Mouse (Mus musculus): ENCODE data around the gene Shisa7. TPM values are rescaled to one million over a fixed set of nuclear protein-coding genes. Genes with fewer than 3 reads are reported as not detected.
A peak's percentile ranks its signal among the peaks of the same experiment; 100 is the strongest.
"Not testable (repeated sequence)": the region's sequence is repeated elsewhere in the genome, so short reads cannot be mapped to it uniquely, and the experiment has no call there.

The Shisa7 gene
- total RNA-seq, 2 experiments from 2014 or later = 0.12 to 0.18 TPM

GRCm38 (mm10) chr7:4793674-4794073 lies 50.8 kb downstream of the Shisa7 start:
- DNase-seq = no peak

DNA sequence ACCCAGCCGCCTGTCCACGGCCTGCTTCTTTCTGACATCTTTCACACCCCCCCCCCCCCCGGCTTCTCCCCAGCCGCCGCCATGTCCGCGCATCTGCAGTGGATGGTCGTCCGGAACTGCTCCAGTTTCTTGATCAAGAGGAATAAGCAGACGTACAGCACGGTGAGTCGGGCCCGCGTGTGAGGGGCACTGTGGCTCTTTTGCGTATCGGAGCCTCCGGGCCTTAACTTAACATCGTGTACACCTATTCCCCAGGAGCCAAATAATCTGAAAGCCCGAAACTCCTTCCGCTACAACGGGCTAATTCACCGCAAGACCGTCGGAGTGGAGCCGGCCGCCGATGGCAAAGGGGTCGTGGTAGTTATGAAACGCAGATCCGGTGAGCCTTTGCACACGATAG lies 51.2 kb downstream of the Shisa7 start:
- DNase-seq = not testable (repeated sequence)

- DNase-seq = peak; percentile 90
These were observed 52.0 kb downstream of the Shisa7 start, which contains the start of gene Rpl28 for GRCm38 (mm10) chr7:4792278-4793212. Gene Rpl28 (plus strand): TSS chr7:4792874.

DNA sequence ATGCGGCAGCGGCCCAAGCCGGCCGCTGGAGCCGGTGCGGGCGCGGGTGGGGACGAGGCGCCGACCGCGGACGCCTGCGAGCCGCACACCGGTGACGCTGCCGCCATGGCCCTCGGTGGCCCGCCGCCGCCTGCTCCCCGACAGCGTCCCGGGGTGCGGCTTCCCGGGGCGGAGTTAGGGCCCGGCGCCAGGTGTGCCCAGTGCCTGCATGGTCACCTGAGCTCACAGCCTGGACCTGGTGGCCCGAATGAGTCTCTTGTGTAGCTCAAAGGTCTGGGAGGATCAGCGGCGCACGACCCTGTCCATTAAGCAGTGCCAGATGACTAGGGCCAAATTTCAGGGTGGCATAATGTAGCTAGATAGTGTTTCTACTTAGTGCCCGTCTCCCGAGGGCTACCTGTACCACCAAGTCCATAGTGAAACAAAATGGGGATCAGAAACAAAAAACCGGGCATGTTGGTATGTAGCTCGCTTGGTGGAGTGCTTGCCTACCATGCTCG lies 55.0 kb downstream of the Shisa7 start, which contains the start of gene Tmem238:
Gene Tmem238 (minus strand): TSS at position 221 of the 500 bp plus-strand sequence.
- DNase-seq = no peak

DNA sequence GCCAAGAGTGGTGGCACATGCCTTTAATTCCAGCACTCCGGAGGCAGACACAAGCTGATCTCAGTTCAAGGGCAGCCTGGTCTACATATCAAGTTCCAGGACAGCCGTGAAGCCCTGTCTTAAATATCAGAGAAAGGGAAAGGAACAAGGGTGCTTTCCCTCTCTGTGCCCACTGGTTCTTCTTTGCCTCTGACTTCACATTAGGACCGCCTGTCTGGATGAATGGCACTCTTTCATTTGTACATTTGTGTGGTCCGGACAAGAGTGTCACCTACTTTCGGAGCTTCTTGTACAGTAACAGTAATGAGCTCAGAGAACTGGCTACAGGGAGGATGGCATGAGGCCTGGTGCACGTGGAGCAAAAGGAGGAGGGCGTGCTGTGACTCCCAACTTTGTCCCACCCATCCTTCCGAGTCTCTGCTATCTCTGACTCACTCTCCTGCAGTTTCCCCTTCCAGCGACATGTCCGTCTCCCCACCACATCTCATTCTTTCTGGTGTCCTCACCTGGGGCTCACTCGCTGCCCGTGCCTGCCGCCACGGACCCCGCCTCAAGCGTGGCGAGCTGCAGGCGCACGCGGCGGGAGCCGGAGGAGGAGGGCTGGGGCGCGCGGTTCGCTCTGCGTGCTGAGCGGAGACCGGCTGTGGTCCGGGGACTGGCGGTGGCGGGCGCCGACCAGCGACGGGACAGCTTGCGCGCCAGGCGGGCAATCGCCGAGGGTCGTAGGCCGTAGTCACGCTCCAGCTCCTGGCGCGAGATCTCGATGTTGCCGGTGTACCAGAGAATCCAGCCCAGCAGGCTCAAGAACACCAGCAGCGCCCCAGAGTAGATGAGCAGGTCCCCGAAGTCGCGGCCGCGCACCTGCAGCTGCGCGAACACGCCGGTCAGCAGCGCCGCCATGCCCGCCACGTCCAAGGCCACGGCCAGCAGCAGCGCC lies 55.7 kb downstream of the Shisa7 start:
- DNase-seq = peak; percentile 66

DNA sequence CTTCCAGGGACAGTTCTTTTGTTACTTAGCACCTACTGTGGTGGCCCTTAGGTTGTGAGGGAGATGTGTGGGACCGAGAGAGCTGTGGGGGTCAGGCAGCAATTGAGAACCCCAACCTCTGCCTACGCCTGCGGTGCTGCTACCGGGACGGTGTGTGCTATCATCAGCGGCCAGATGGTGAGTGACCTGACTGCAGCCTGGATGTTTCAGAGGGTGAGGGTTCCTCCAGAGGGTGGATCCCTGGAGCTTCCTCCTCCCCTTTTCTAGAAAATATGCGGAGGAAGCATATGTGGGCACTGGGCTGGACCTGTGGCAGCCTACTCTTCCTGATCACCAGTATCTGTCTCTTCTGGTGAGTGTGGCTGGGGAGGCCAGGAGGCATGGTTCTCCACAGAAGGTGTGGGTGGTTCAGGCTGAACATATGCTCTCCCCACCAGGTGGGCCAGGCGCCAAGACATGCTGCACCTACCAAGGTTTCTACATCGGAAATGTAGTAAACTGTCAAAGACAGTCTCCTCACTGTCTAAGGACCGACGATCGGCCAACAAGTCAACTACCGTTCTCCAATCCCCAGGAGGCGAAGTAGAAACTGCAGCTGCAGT lies 60.7 kb downstream of the Shisa7 start:
- no peak for DNase-seq

GRCm38 (mm10) chr7:4782759-4783158 lies 61.7 kb downstream of the Shisa7 start, which contains the start of the genes Il11 and Tmem190:
Gene Il11 (minus strand): TSS chr7:4782859.
Gene Tmem190 (plus strand): TSS chr7:4782937.
- no peak for DNase-seq

DNA sequence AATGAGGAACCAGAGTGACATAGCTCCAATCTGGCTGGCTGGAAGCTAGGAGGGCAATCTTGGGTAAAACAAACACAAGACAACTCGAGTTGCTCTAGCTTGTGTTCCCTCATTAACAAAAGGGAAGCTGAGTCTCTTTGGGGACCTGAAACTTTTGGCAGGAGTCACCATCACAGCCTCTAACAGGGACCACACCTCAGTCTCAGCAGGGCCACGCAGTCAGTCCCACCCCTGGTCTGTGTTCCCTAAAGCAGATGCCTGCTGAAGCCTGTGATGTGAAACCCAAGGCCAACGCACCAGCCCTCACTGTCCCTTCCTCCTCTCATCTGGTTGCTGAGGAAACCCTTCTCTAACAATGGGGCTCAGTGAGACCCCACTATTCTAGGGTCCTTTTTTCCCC lies 62.4 kb downstream of the Shisa7 start:
- no peak for DNase-seq

DNA sequence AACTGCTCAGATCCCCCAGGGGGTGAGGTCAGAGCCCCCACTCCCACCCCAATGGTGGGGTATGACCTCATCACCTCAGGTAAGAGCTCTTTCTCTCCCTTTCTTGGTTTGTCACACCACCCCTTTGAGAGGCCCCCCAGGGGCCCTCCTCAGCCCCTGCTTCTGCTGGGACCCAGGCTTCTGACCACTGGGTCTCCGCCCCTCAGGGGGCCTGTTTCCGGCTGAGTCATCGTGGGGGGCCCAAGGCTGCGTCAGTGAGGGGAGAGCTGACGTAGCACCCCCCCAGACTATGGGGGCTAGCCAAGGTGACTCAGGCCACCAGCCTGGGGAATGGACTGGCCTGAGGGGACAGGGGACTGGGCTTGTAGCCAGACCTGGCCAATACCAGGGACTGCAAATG lies 64.6 kb downstream of the Shisa7 start:
- no peak for DNase-seq

DNA sequence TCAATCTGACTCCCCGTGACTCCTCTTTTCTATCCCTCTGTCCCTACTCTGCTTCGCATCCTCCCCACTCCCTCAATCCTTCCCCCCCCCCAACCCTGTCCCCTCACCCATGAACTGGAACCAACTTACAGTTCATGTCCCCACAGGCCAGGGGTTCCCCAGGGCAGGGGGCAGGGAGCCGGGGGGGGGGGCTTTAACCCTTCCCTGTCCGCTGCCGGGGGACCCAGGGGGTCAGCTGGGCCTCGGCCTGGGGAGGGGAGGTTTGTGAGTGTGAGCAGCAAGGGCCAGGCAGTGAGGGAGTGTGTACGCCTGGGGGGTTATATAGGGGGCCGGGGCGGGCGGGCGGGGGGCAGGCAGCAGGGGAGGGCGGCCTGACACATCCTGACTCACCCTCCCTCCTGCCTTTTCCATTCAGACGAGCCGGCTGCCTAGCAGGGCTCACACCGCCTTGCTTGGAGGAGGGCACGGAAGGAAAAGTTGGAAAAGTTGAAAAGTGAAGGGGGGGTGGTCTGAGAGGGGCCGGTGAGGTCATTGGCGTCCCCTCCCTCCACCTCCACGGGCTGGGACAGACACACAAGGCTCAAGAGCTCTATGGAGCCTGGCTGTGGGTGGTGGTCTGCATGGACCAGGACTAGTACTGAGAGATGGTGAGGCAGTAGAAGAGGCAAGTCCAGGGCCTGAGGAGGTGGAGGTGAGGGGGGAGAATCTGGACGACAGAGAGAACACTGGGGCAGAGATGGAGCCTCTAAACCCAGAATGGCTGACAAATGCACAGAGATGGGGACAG lies 66.5 kb downstream of the Shisa7 start:
- DNase-seq = no peak

DNA sequence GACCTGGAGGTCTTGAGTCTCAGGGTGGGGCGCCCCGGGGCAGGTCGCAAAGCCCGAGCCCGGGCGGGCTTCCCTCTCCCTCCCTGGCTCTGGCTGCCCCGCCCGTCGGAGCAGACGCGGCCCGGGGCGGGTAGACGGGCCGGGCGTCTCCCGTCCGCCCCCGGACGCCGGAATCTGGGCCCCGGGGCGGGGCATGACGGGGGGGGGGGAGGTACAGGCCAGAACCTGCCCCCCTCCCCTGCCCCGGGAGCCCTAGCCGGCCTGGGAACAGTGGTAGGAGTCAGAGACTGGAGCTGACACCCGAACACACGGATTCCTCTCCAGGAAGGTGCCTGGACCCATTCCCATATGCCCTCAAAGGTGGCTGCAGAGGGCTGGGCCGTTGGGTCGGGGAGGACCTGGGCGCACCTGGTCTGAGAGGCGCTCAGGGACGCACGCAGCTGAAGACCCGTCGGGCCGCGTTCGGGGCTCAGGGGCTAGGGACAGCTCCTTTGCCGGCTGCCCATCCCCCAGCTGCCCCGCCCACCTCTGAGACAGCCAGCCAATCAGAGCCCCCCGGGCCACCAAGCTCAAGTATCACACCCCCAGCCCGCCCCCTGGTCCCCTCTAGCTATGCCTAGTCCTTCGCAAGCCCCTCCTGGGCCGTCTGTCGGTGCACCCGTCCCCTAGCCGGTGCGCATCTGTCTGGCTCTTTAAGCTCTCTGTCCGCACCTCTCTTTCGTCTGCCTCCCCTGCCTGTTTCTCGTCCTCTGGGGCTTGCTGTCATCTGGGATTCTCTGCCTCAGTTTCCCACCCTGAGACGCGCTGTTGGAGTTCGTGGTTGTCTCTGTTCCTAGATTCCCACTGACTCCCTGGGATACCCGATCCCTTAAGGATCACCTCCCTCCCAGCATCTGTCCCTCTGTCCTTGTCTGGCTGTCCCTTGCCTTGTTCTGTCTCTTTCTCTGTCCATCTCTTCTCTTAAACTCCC lies 67.3 kb downstream of the Shisa7 start:
- peak; percentile 70 for DNase-seq

GRCm38 (mm10) chr7:4776131-4776530 lies 68.4 kb downstream of the Shisa7 start:
- no peak for DNase-seq

Other genes with a start within 250 kb of the Shisa7 start
- not detected for gene Ptprh, start 240.7 kb downstream of the Shisa7 start, total RNA-seq (2021)
- 1 to 10 TPM; 4.6 to 5.2 TPM for gene Tmem86b, start 213.3 kb downstream of the Shisa7 start, total RNA-seq (2021)
- 10 to 100 TPM; 53.0 to 58.1 TPM for gene Ppp6r1, start 185.7 kb downstream of the Shisa7 start, total RNA-seq (2021)
- 10 to 100 TPM; 22.1 to 23.3 TPM for gene Hspbp1, start 159.6 kb downstream of the Shisa7 start, total RNA-seq (2021)
- 1 to 10 TPM; 3.3 to 4.6 TPM for gene Brsk1, start 154.1 kb downstream of the Shisa7 start, total RNA-seq (2021)
- under 1 TPM in 1 of 2 experiments, not detected in 1; 0.27 TPM for gene Tmem150b, start 119.4 kb downstream of the Shisa7 start, total RNA-seq (2021)
- 10 to 100 TPM; 20.6 to 34.1 TPM for gene Kmt5c, start 104.6 kb downstream of the Shisa7 start, total RNA-seq (2021)
- 1 to 10 TPM; 4.3 to 5.4 TPM for gene Cox6b2, start 91.6 kb downstream of the Shisa7 start, total RNA-seq (2021)
- gene Fam71e2, start 73.4 kb downstream of the Shisa7 start, total RNA-seq (2021) = not detected
- gene Il11, start 61.8 kb downstream of the Shisa7 start, total RNA-seq (2021) = under 1 TPM; 0.20 to 0.31 TPM
- not detected for gene Tmem190, start 61.8 kb downstream of the Shisa7 start, total RNA-seq (2021)
- gene Tmem238, start 55.0 kb downstream of the Shisa7 start, total RNA-seq (2021) = 1 to 10 TPM; 3.5 to 6.3 TPM
- 100 to 1,000 TPM; 796 to 873 TPM for gene Rpl28, start 51.8 kb downstream of the Shisa7 start, total RNA-seq (2021)
- gene Ube2s, start 32.1 kb downstream of the Shisa7 start, total RNA-seq (2021) = 100 to 1,000 TPM in 1 of 2 experiments, 10 to 100 TPM in 1; 91.1 to 107 TPM
- 1 to 10 TPM; 1.9 to 4.3 TPM for gene Isoc2b, start 25.6 kb upstream of the Shisa7 start, total RNA-seq (2021)
- gene Isoc2a, start 32.5 kb upstream of the Shisa7 start, total RNA-seq (2021) = 10 to 100 TPM; 13.3 to 14.3 TPM
- gene Gm36210, start 61.8 kb upstream of the Shisa7 start, total RNA-seq (2021) = under 1 TPM in 1 of 2 experiments, not detected in 1; 0.19 TPM
- 10 to 100 TPM in 1 of 2 experiments, 1 to 10 TPM in 1; 9.9 to 10.5 TPM for gene Zfp628, start 70.5 kb upstream of the Shisa7 start, total RNA-seq (2021)
- 1 to 10 TPM; 1.9 to 4.4 TPM for gene Nat14, start 77.3 kb upstream of the Shisa7 start, total RNA-seq (2021)
- 10 to 100 TPM; 43.3 to 55.0 TPM for gene Ssc5d, start 81.1 kb upstream of the Shisa7 start, total RNA-seq (2021)
- gene Sbk2, start 119.7 kb upstream of the Shisa7 start, total RNA-seq (2021) = 10 to 100 TPM; 31.0 to 46.5 TPM
- under 1 TPM in 1 of 2 experiments, not detected in 1; 0.28 TPM for gene Sbk3, start 126.5 kb upstream of the Shisa7 start, total RNA-seq (2021)
- 10 to 100 TPM; 15.2 to 18.2 TPM for gene Zfp579, start 151.5 kb upstream of the Shisa7 start, total RNA-seq (2021)
- 1 to 10 TPM; 6.9 to 8.0 TPM for gene Zfp524, start 169.7 kb upstream of the Shisa7 start, total RNA-seq (2021)
- 10 to 100 TPM; 16.4 to 20.0 TPM for gene Fiz1, start 170.0 kb upstream of the Shisa7 start, total RNA-seq (2021)
- gene Gm44973, start 170.8 kb upstream of the Shisa7 start, total RNA-seq (2021) = not detected
- gene Zfp865, start 175.7 kb upstream of the Shisa7 start, total RNA-seq (2021) = 10 to 100 TPM; 16.8 to 21.0 TPM
- gene Ccdc106, start 175.9 kb upstream of the Shisa7 start, total RNA-seq (2021) = 1 to 10 TPM in 1 of 2 experiments, under 1 TPM in 1; 0.35 to 1.4 TPM
- under 1 TPM in 1 of 2 experiments, not detected in 1; 0.49 TPM for gene 4632433K11Rik, start 189.4 kb upstream of the Shisa7 start, total RNA-seq (2021)
- gene Zfp784, start 193.8 kb upstream of the Shisa7 start, total RNA-seq (2021) = 1 to 10 TPM; 4.9 to 6.0 TPM
- 1 to 10 TPM; 7.3 to 10.0 TPM for gene Zfp580, start 206.8 kb upstream of the Shisa7 start, total RNA-seq (2021)
- 10 to 100 TPM; 70.2 to 94.0 TPM for gene U2af2, start 217.4 kb upstream of the Shisa7 start, total RNA-seq (2021)
- 100 to 1,000 TPM in 1 of 2 experiments, 10 to 100 TPM in 1; 96.7 to 110 TPM for gene Epn1, start 235.5 kb upstream of the Shisa7 start, total RNA-seq (2021)

Measured in gastrocnemius, postnatal 10 days (tissue).